Mouse (Mus musculus) left cerebral cortex, postnatal 10 days (tissue): ENCODE results near the gene Rps6ka2. TPM values are rescaled to one million over a fixed set of nuclear protein-coding genes. Genes with fewer than 3 reads are reported as not detected.
"Not testable (repeated sequence)": the region's sequence is repeated elsewhere in the genome, so short reads cannot be mapped to it uniquely, and the experiment has no call there.

Experiments
- DNase-seq, 2 experiments: peaks; one replicate each; pipeline ENCODE4 v3.0.0; 2021 to 2022; ENCODE audit warnings: low spot score in 2 of 2, mixed read lengths in 1 of 2; ENCODE audit errors: extremely low spot score in 1 of 2
- intact Hi-C: fragments of 180-260 bp; cut with DNase I; formaldehyde crosslinking; loops from one replicate; pipeline ENCODE4 v1.15.1; 2025
- total RNA-seq, 2 experiments: library from RNA; stranded (reverse); gene quantifications; 2 replicates each; pipeline ENCODE4 v1.2.3; 2021

The Rps6ka2 gene
- total RNA-seq, 2 experiments from 2014 or later, result 49.2 to 52.2 TPM

GRCm38 (mm10) chr17:7165524-7165923 is 4.4 kb upstream of the Rps6ka2 start:
- intact Hi-C loops, result no loop called here
- DNase-seq, result no peak

GRCm38 (mm10) chr17:7168961-7169626 is 821 bp upstream of the Rps6ka2 start:
- intact Hi-C loops, result no loop called here
- peak; percentile 20 to 88 for DNase-seq

- peak in 1 of 2 experiments; percentile 66 for DNase-seq
- intact Hi-C loops, result no loop called here
These were observed 685 bp downstream of the Rps6ka2 start for GRCm38 (mm10) chr17:7170304-7171295.

DNA sequence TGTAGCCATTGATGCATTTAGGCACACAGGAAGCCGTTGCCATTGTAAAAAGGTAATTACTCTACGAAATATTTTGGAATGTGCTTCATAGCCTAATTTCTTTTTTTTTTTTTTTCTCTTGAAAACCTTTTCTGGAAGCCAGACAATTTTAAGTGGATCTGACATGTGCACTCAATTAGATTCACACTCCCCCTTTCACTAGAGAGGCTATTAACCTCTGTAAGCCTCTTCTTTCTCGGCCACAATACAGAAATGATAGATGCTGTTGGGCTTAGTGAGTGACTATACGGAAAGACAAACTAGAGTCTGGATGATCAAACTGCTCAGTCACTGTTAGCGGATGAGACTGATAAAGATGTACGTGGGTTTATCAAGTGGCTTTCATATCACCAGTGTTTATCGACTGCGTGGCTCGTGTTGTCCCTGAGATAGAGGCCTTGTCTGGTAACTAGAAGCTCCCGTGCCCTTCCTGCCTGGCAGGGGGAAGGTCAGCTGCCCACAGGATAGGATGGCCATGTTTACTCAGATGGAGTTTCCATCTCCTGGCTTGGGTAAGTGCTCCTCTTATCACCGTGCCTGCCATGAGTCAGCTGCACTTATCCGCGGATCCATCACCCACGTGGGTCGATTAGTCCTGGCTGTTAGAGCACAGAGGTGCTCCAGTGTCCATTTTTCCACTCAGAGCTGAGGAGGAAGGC is 3.6 kb downstream of the Rps6ka2 start:
- DNase-seq, result no peak
- intact Hi-C loops, result no loop called here

DNA sequence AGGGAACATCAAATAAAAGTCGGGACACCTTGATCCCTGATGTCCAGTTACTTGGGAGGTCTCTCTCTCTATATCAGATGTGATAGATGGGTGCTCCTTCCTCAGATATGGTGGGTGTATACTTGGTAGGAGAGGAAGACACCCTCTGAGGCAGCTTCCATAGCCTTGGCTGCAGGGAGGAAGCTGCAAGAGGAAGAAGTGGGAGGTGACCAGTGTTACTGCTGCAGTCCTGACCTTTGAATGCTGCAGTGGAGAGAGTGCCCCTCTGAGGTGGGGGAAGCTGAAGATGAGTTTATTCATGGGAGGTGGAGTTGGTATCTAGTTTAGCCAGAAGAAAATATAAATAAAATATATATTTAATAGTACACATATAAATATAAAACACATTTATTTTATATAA is 5.4 kb downstream of the Rps6ka2 start:
- no peak for DNase-seq
- intact Hi-C loops, result no loop called here

- intact Hi-C loops, result no loop called here
- peak in 1 of 2 experiments; percentile 65 for DNase-seq
These were observed 6.5 kb downstream of the Rps6ka2 start for GRCm38 (mm10) chr17:7176394-7176793.

- intact Hi-C loops, result no loop called here
These were observed 8.3 kb downstream of the Rps6ka2 start for GRCm38 (mm10) chr17:7178196-7178595.

DNA sequence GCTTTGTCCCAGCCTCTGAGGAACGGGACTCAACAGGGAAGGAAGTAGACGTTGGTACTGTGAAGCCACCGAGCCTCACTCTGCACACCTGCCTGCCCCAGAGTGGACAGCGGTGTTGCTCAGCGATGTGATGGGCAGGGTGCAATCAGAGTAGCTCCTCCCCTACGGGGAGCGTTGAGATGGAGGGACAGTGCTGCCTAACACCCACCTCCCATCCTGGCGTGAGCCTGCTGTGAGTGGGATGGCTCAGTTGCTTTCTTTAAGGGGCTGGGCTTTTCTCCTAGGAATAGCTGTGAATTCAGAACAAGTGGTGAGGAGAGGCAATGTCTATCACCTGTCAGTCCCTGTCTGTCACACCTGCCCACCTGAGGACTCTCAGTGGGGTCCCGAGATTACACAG is 12.3 kb downstream of the Rps6ka2 start:
- DNase-seq, result no peak

More at GRCm38 (mm10) chr17:7178196-7178595, 8.3 kb downstream of the Rps6ka2 start:
- DNase-seq, result no peak

DNA sequence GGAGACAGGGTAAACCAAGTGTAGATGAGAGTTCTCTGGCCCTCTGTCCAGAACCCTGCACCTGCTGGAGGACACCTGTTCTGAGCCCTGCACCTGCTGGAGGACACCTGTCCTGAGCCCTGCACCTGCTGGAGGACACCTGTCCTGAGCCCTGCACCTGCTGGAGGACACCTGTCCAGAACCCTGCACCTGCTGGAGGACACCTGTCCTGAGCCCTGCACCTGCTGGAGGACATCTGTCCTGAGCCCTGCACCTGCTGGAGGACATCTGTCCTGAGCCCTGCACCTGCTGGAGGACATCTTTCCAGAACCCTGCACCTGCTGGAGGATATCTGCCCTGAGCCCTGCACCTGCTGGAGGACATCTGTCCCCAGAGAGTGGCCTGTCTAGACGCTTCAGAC is 17.1 kb downstream of the Rps6ka2 start:
- intact Hi-C loops, DNase-seq: not testable (repeated sequence)

More for the DNA sequence above, 12.3 kb downstream of the Rps6ka2 start:
- intact Hi-C loops, result no loop called here

- intact Hi-C loops, result no loop called here
These were observed 19.5 kb downstream of the Rps6ka2 start for GRCm38 (mm10) chr17:7189425-7189824.

DNA sequence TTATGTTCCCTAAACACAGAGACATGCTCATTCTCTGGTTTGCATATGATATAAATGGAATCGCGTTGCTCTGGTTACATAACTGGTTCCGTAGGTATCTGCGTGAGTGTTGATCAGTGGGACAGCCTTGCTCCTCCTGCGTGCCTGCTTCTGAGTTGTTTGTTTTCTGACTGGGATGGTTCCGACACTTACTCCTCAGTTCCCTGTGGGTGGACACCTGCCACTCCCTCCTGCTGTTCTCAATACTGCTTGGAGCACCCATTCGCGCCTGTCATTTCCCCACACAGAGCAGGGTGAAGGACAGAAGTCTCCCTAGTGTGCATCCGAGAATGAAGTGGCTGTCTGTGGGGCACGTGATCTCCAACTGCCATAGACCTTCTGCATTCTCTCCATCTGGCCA is 20.1 kb downstream of the Rps6ka2 start:
- intact Hi-C loops, result no loop called here
- DNase-seq, result no peak

More at GRCm38 (mm10) chr17:7189425-7189824, 19.5 kb downstream of the Rps6ka2 start:
- no peak for DNase-seq

DNA sequence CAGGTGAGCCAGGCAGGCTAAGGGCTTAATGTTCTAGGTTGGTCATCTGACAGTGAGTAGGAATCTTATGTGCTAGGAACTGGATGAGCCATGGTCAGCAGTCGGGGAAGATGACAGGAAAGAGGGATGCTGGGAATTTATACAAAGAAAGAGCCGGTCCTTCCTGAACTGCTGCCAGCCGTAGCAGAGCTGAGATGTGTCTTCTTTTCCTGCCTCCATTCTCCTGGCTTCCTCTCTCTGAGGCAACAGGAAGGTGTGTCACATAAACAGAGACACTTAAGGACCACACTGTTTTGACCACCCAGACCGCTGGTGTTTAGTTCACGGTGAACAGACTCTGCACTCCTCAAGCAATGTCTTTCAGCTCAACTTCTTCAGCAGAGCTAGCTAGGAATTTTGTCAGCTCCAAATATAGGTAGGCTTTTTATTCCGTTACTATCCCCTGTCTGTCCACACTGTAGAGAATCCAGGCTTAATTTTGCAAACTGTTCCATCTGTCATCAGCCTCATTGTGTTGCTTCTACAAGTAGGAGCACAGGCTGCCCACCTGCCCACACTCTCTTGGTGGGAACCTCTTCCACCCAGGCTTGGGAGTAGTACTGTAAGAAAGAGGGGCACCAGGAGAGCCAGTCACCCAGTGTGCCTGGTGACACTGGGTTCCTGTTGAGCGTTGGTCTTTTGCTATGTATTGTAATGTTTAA is 24.4 kb downstream of the Rps6ka2 start:
- peak in 1 of 2 experiments; percentile 41 for DNase-seq
- intact Hi-C loops, result no loop called here

DNA sequence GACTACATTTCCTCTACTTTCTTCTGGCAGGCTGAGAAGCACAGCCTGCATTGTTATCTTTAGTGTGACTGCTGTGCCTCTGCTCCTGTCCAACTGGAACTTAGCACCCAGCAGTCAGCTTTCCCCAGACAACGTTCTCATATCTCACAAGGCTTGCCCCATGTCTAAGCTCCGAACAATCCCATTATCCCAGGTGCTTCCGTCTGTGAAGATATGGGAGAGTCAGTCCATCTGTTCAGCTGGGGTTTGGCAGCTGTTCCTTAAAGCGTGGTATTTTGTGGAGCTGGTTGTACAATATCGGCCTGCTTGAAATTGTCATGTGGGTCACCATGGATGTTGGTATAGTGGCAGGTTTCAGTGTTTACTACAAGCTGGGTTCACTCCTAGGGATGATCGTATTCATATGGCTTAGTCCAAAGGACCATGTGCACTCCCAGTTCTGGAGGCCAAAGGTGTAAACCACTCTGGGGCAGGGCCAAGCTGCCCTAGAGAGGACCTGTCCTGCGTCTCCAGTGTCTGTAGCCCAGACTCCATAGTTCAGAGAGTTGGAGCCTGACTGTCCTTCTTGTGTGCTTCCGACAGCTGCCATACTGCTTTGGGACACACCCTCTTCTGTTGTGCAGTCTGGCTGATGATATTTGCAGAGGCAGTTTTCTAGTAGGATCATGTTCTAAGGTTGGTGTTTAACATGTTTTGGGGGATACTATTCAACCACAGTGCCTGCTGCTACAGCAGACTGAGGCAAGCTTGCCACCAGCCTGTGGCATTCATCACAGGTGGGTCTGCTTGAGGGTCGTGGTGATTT is 27.4 kb downstream of the Rps6ka2 start:
- intact Hi-C loops, result no loop called here
- DNase-seq, result no peak

GRCm38 (mm10) chr17:7204771-7205406 is 35.0 kb downstream of the Rps6ka2 start:
- intact Hi-C loops, result no loop called here
- peak in 1 of 2 experiments; percentile 28 for DNase-seq

- DNase-seq, result no peak
- intact Hi-C loops, result no loop called here
These were observed 36.7 kb downstream of the Rps6ka2 start for GRCm38 (mm10) chr17:7206434-7207145.

GRCm38 (mm10) chr17:7210648-7211047 is 40.7 kb downstream of the Rps6ka2 start:
- intact Hi-C loops, result no loop called here
- DNase-seq, result peak in 1 of 2 experiments; percentile 13

DNA sequence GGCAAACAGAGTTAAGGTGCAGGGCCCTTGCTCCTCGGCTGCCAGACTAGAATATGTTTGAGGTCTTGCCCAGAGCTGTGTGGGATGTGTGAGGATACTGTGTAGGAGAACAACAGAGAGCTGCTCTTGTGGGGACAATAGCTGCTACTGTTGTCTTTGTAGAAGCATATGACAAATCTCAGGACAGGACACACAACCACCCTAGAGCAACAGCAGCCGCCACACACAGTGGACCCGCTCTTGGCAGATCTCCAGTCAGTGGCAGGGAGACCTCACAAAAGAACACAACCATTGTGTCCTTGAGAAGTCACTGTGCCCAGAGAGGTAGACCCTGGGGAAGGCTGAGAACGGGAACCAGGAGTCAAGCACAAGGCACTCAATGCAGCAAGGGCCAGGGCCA is 42.0 kb downstream of the Rps6ka2 start:
- intact Hi-C loops, result no loop called here
- no peak for DNase-seq
